Mouse (Mus musculus): ENCODE measurements at regions not wholly inside any gene's neighbourhood (a gene's known extent, or its start where the extent isn't known, plus 50 kb on each side); places are given as distances from the start of the nearest gene placed in this dataset.

DNA sequence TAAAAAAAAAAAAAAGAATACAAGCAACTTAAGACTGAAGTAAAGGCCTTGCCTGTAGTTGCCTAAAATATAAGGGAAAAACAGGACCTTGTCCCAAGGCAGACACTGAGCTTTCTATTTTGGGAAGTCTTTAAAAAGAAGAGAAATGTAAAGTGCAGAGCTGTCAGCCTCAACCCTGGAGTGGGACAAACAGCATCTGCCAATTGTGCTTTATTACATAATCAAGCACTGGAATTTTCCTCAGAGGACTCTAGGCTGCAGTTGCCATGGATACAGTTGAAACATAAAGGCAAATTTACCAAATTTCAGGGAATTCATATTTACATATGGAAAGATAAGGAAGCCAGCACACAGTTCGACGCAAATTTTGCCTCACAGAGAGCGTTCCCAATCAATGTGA lies 406.7 kb downstream of the Gm597 start:
- DNase-seq (ENCODE audit: low spot score in 2 of 2) = peak; percentile 17 to 49
- intact Hi-C loops (cut with DNase I) = no loop called here

GRCm38 (mm10) chr1:28349411-28349973 lies 430.6 kb downstream of the Gm597 start:
- DNase-seq (ENCODE audit: low spot score in 2 of 2) = peak in 1 of 2 experiments; percentile 6

DNA sequence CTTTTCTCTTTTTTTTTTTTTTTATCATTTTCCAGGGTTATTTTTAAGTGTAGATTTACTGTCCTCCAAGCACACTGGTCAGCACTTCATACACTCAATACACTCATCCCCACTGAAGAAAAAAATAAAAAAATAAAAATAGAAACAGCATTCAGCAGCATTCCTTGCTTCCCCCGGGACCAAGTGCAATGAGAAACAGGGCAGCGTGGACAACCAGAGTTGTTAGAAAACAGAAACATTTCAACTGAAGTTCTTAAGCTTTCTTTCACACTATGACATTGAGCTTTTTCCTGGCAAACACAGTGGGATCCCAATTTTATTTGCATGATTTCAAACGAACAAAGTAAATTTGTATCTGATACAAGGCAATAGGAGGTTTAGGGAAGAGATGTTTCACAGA lies 431.5 kb downstream of the Gm597 start:
- no peak for DNase-seq (ENCODE audit: low spot score in 2 of 2)
- intact Hi-C loops (cut with DNase I) = no loop called here

More at GRCm38 (mm10) chr1:28349411-28349973, 430.6 kb downstream of the Gm597 start:
- intact Hi-C loops (cut with DNase I) = no loop called here

DNA sequence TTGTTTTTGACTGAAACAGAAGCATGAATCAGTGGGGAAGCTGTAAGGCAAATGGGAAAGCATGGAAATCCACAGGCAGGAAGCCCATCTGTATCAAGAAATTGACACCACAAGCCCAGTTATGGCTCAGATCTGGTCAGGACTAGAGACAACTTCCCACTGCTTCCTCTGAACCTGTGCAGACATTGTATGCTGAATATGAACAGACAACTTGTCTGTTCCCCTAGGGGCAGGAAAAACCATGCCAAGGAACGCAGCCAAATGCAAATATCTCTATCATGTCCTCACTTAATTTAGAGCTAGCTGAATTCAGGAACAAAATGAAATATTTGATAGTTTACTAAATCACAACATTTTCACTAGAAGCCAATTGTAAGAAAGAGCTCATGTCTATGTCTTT lies 440.0 kb downstream of the Gm597 start:
- no peak for DNase-seq (ENCODE audit: low spot score in 2 of 2)
- intact Hi-C loops (cut with DNase I) = no loop called here

DNA sequence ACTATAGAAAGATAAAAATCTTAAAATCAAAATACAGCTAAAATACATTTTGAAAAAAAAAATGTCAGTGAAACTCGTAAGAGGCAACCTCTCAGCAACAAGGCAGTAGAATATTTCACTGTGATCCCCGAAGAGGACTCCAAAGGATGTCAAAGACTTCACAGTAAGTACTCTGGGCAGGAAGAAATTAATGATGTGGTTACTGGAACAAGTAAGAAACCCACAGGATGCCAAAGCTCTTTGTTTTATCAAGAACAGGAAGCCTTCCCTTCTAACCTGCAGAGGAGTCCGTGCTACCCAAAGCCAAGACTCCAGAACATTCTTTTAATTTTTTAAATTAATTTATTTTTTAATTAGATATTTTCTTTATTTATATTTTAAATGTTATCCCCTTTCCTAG lies 445.7 kb downstream of the Gm597 start:
- intact Hi-C loops (cut with DNase I) = no loop called here
- DNase-seq (ENCODE audit: low spot score in 2 of 2) = no peak

DNA sequence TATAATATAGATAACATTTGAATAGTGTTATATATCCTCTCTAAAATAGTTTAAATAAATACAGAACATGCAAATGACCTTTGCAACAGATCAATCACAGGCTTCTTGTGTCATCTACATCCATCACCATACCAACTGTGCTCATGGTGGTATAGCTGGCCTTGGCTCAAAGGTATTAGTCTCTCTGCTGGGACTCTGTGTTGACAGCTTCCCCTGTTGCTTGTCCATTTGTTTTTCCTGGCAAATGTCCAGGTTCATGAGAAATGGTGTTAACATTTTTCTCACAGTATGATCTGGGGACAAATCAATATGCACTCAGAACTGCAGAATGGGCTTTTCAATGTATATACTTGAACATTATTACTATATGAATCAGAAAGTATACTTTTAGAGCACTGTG lies 448.0 kb downstream of the Gm597 start:
- intact Hi-C loops (cut with DNase I) = no loop called here
- DNase-seq (ENCODE audit: low spot score in 2 of 2) = no peak

GRCm38 (mm10) chr1:28328986-28329385 lies 451.1 kb downstream of the Gm597 start:
- DNase-seq (ENCODE audit: low spot score in 2 of 2) = no peak
- intact Hi-C loops (cut with DNase I) = no loop called here

GRCm38 (mm10) chr1:28328539-28328938 lies 451.5 kb downstream of the Gm597 start:
- no peak for DNase-seq (ENCODE audit: low spot score in 2 of 2)
- intact Hi-C loops (cut with DNase I) = no loop called here

DNA sequence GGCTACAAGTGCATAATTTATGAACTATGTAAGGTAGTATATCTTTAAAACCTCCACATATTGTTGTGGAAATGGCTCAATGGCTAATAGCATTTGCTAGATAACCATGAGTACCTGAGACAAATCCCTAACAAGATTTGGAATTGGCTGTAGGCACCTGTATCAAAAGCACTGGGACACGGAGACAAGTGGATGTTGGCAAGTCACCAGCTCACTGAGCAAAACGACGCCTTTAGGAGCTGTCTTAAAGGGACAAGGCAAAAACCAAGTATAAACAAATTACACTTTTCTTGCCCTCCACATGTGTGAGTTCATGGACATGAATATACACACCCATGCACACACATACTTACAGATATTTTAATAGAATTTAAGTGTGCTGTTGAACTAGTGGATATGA lies 455.9 kb downstream of the Gm597 start:
- intact Hi-C loops (cut with DNase I) = no loop called here

More for the DNA sequence above, 455.9 kb downstream of the Gm597 start:
- DNase-seq (ENCODE audit: low spot score in 2 of 2) = no peak

Measured in left cerebral cortex, postnatal 36 days (tissue).